In genomic region chr15:94904672-94905407, GRCm38 (mm10) we compare ENCODE assay signal across 33 mouse cellular contexts.
A peak's percentile ranks its signal among the peaks of the same experiment; 100 is the strongest.
DNase-seq lines count a peak whose midpoint lies in the region; ATAC-seq and TF ChIP-seq lines count a peak whose summit lies in the region.
"Had no signal": no experiment of that assay in that cellular context is flagged by ENCODE, and none has a peak within 500 bp of the region (broad histone marks: within the 10 kb centered on the region; RNA-seq: fewer than 3 reads in every experiment).

No protein-coding gene starts in this region.

- 0 out of 2 replicates have a peak, but pooled peaks have one; percentile 32 for ATAC-seq in hindbrain, embryonic 12.5 days (ENCODE audit: low FRiP score)
- ATAC-seq in kidney, embryonic 16.5 days (ENCODE audit: low FRiP score, low TSS enrichment), result peak; percentile 61; the same call in 1 of the 2 replicates
- ATAC-seq: forebrain, embryonic 13.5 days; intestine, postnatal 0 days; midbrain, embryonic 16.5 days had no signal

- no peaks in the 10 kb centered on the region for H3K27me3 ChIP-seq in hindbrain, embryonic 12.5 days
- no peaks in the 10 kb centered on the region for H3K27me3 ChIP-seq in hindbrain, embryonic 10.5 days (ENCODE audit: insufficient read depth, poor library complexity, severe bottlenecking)
- no peaks in the 10 kb centered on the region for H3K27me3 ChIP-seq in kidney, embryonic 16.5 days (ENCODE audit: insufficient read depth, low read length)
- H3K27me3 ChIP-seq: embryonic facial prominence, embryonic 15.5 days; forebrain, embryonic 13.5 days; heart, embryonic 13.5 days; megakaryocyte, embryonic 14.5 days had no signal

- H3K9ac ChIP-seq in hindbrain, embryonic 12.5 days, result no peak overlapping the region
- H3K9ac ChIP-seq in kidney, embryonic 16.5 days (replicated peaks; ENCODE audit: low read length), result no peak overlapping the region
- H3K9ac ChIP-seq: embryonic facial prominence, embryonic 15.5 days; forebrain, embryonic 13.5 days; heart, embryonic 13.5 days; limb, embryonic 13.5 days had no signal

- H3K4me3 ChIP-seq in hindbrain, embryonic 12.5 days, result no peak overlapping the region
- H3K4me3 ChIP-seq in hindbrain, embryonic 10.5 days, result no peak overlapping the region
- no peak overlapping the region for H3K4me3 ChIP-seq in kidney, embryonic 16.5 days (ENCODE audit: low read length)
- H3K4me3 ChIP-seq: embryonic facial prominence, embryonic 10.5 days; embryonic facial prominence, embryonic 15.5 days; forebrain, embryonic 13.5 days; heart, adult 2 months; heart, embryonic 13.5 days; layer of hippocampus, adult 2 months; left cerebral cortex, adult 2 months; limb, embryonic 13.5 days; megakaryocyte, embryonic 14.5 days; myocyte had no signal

- no peak for DNase-seq in hindbrain, embryonic 10.5 days (ENCODE audit: low spot score)
- DNase-seq in kidney, postnatal 10 days, result no peak
- peak; percentile 68 for DNase-seq in brain, embryonic 14.5 days (ENCODE audit: low read depth)
- DNase-seq in hindlimb bud, embryonic 11.5 days (ENCODE audit: extremely low spot score, low read depth, low spot score), result peak; percentile 35
- DNase-seq in frontal cortex, postnatal 25 days (ENCODE audit: low spot score in 2 of 2), result no peak
- no peak for DNase-seq in heart, postnatal 4 days
- DNase-seq: adrenal gland, adult 8-10 months; cerebellum, adult 8-10 months; cerebellum, postnatal 25 days; heart, adult 2 months; heart, postnatal 10 days; kidney, postnatal 36 days; lung, postnatal 36 days; right cerebral cortex, adult 18-20 months; right cerebral cortex, postnatal 4 days; thymus, adult 18-20 months; thymus, postnatal 36 days had no signal

- no peak for TF ChIP-seq CTCF in brain, embryonic 14.5 days (IDR thresholded peaks at IDR 0.05; ENCODE audit: borderline replicate concordance, extremely low read depth, insufficient read depth, insufficient read length)

- 0 out of 2 replicates have a peak, but pooled peaks cover 2% of the 10 kb centered on the region for H3K4me1 ChIP-seq in hindbrain, embryonic 12.5 days
- no peaks in the 10 kb centered on the region for H3K4me1 ChIP-seq in hindbrain, embryonic 10.5 days (replicated peaks)
- H3K4me1 ChIP-seq in kidney, embryonic 16.5 days (ENCODE audit: insufficient read depth, low read length), result peaks cover 5% of the 10 kb centered on the region; the same call in 1 of the 2 replicates
- H3K4me1 ChIP-seq: embryonic facial prominence, embryonic 10.5 days; embryonic facial prominence, embryonic 15.5 days; forebrain, embryonic 13.5 days; heart, embryonic 13.5 days; limb, embryonic 13.5 days; megakaryocyte, embryonic 14.5 days had no signal

- H3K27ac ChIP-seq in hindbrain, embryonic 12.5 days, result peak overlapping the region; percentile 30; the same call in 1 of the 2 replicates
- no peak overlapping the region for H3K27ac ChIP-seq in hindbrain, embryonic 10.5 days
- H3K27ac ChIP-seq in kidney, embryonic 16.5 days (ENCODE audit: low read length), result 0 out of 2 replicates have a peak overlapping the region, but pooled peaks have one; percentile 25
- H3K27ac ChIP-seq: embryonic facial prominence, embryonic 10.5 days; embryonic facial prominence, embryonic 15.5 days; forebrain, embryonic 13.5 days; heart, adult 2 months; heart, embryonic 13.5 days; layer of hippocampus, adult 2 months; left cerebral cortex, adult 2 months; limb, embryonic 13.5 days; stomach, postnatal 0 days had no signal

- H3K9me3 ChIP-seq in hindbrain, embryonic 12.5 days (replicated peaks), result no peaks in the 10 kb centered on the region
- no peaks in the 10 kb centered on the region for H3K9me3 ChIP-seq in hindbrain, embryonic 10.5 days
- 0 out of 2 replicates have a peak, but pooled peaks cover 7% of the 10 kb centered on the region for H3K9me3 ChIP-seq in kidney, embryonic 16.5 days (ENCODE audit: low read length)
- H3K9me3 ChIP-seq: embryonic facial prominence, embryonic 10.5 days; embryonic facial prominence, embryonic 15.5 days had no signal

- no peak for TF ChIP-seq POLR2A in brain, embryonic 14.5 days (IDR thresholded peaks at IDR 0.05; ENCODE audit: borderline replicate concordance, extremely low read depth, insufficient read depth, insufficient read length, poor library complexity, severe bottlenecking)

- H3K36me3 ChIP-seq in hindbrain, embryonic 12.5 days, result no peaks in the 10 kb centered on the region
- no peaks in the 10 kb centered on the region for H3K36me3 ChIP-seq in hindbrain, embryonic 10.5 days
- no peaks in the 10 kb centered on the region for H3K36me3 ChIP-seq in kidney, embryonic 16.5 days (ENCODE audit: insufficient read depth, low read length)
- H3K36me3 ChIP-seq: embryonic facial prominence, embryonic 10.5 days; embryonic facial prominence, embryonic 15.5 days; G1E; heart, embryonic 13.5 days; limb, embryonic 13.5 days had no signal

- WGBS in hindbrain, embryonic 12.5 days, result 57% methylated on average over 11 of the region's 11 CpGs
- 82% methylated on average over 11 of the region's 11 CpGs for WGBS in hindbrain, embryonic 10.5 days
- WGBS in kidney, embryonic 16.5 days, result 14% methylated on average over 11 of the region's 11 CpGs

- no peak overlapping the region for H3K4me2 ChIP-seq in hindbrain, embryonic 12.5 days (replicated peaks)
- no peak overlapping the region for H3K4me2 ChIP-seq in kidney, embryonic 16.5 days (replicated peaks; ENCODE audit: low read depth, low read length)
- H3K4me2 ChIP-seq: embryonic facial prominence, embryonic 15.5 days; forebrain, embryonic 13.5 days; heart, embryonic 13.5 days; limb, embryonic 13.5 days; liver, embryonic 11.5 days had no signal

Comparison
In these comparisons a context has a peak if more than half of its experiments do, and no peak if none do; other contexts are left out.
1. DNase-seq: peak in brain, embryonic 14.5 days (single experiment) and hindlimb bud, embryonic 11.5 days (single experiment); none in hindbrain, embryonic 10.5 days (single experiment), kidney, postnatal 10 days (single experiment), frontal cortex, postnatal 25 days (0 of 2) and heart, postnatal 4 days (single experiment).